Mouse (Mus musculus): Measurements from ENCODE around the gene Itsn2. TPM values are rescaled to one million over a fixed set of nuclear protein-coding genes. Genes with fewer than 3 reads are reported as not detected.
"Not testable (repeated sequence)": the region's sequence is repeated elsewhere in the genome, so short reads cannot be mapped to it uniquely, and the experiment has no call there.

Itsn2 gene
- polyA plus RNA-seq, 1 experiment from 2014 or later = 21.6 TPM

- 93% methylated on average over 14 of the region's 14 CpGs for WGBS
- H3K9ac ChIP-seq = no peak overlapping the region
- no peak overlapping the region for H3K4me3 ChIP-seq
- no peak overlapping the region for H3K27ac ChIP-seq (replicated peaks)
- no peaks in the 10 kb centered on the region for H3K36me3 ChIP-seq
- H3K4me1 ChIP-seq (replicated peaks) = no peaks in the 10 kb centered on the region
- no peak overlapping the region for H3K4me2 ChIP-seq
- ATAC-seq (ENCODE audit: low read depth) = no peak
- H3K9me3 ChIP-seq = no peaks in the 10 kb centered on the region
- no peaks in the 10 kb centered on the region for H3K27me3 ChIP-seq
Observed at GRCm38 (mm10) chr12:4689341-4689740, 96.9 kb downstream of the Itsn2 start.

GRCm38 (mm10) chr12:4691193-4691592 lies 98.8 kb downstream of the Itsn2 start:
- no peaks in the 10 kb centered on the region for H3K9me3 ChIP-seq
- no peaks in the 10 kb centered on the region for H3K36me3 ChIP-seq
- no peak overlapping the region for H3K4me2 ChIP-seq
- ATAC-seq (ENCODE audit: low read depth) = no peak
- H3K27me3 ChIP-seq = no peaks in the 10 kb centered on the region
- H3K4me3 ChIP-seq = no peak overlapping the region
- 83% methylated on average over 3 of the region's 3 CpGs for WGBS
- no peaks in the 10 kb centered on the region for H3K4me1 ChIP-seq (replicated peaks)
- no peak overlapping the region for H3K27ac ChIP-seq (replicated peaks)
- H3K9ac ChIP-seq = no peak overlapping the region

- no peak for ATAC-seq (ENCODE audit: low read depth)
- Histone ChIP-seq H3K36me3 (0 out of 2 replicates have a peak, but pooled peaks cover 7% of the 10 kb centered on the region), H3K4me2 (no peak overlapping the region), H3K9ac (no peak overlapping the region), H3K4me3 (no peak overlapping the region), H3K4me1 (replicated peaks) (no peaks in the 10 kb centered on the region), H3K27me3 (no peaks in the 10 kb centered on the region), H3K27ac (replicated peaks) (no peak overlapping the region), H3K9me3 (no peaks in the 10 kb centered on the region)
- 84% methylated on average over 1 of the region's 1 CpGs for WGBS
Observed at GRCm38 (mm10) chr12:4694534-4694933, 102.1 kb downstream of the Itsn2 start.

GRCm38 (mm10) chr12:4705626-4706025 lies 113.2 kb downstream of the Itsn2 start:
- not testable (repeated sequence) for H3K4me3 ChIP-seq; H3K9me3 ChIP-seq; ATAC-seq (ENCODE audit: low read depth); H3K9ac ChIP-seq; H3K4me2 ChIP-seq; H3K4me1 ChIP-seq (replicated peaks); H3K27ac ChIP-seq (replicated peaks); H3K27me3 ChIP-seq
- WGBS = 82% methylated on average over 6 of the region's 6 CpGs
- peaks cover 40% of the 10 kb centered on the region for H3K36me3 ChIP-seq

- Histone ChIP-seq H3K4me1 (replicated peaks) (no peaks in the 10 kb centered on the region), H3K9me3 (no peaks in the 10 kb centered on the region), H3K27me3 (no peaks in the 10 kb centered on the region), H3K4me2 (no peak overlapping the region), H3K27ac (replicated peaks) (no peak overlapping the region), H3K36me3 (peaks cover 37% of the 10 kb centered on the region), H3K4me3 (no peak overlapping the region), H3K9ac (no peak overlapping the region)
- 91% methylated on average over 5 of the region's 5 CpGs for WGBS
- ATAC-seq (ENCODE audit: low read depth) = no peak
Observed at GRCm38 (mm10) chr12:4706175-4706574, 113.7 kb downstream of the Itsn2 start.

- H3K4me3 ChIP-seq = no peak overlapping the region
- H3K27ac ChIP-seq (replicated peaks) = no peak overlapping the region
- H3K4me2 ChIP-seq = no peak overlapping the region
- no peaks in the 10 kb centered on the region for H3K4me1 ChIP-seq (replicated peaks)
- WGBS = 89% methylated on average over 10 of the region's 10 CpGs
- peaks cover 36% of the 10 kb centered on the region for H3K36me3 ChIP-seq
- H3K27me3 ChIP-seq = no peaks in the 10 kb centered on the region
- no peak for ATAC-seq (ENCODE audit: low read depth)
- H3K9me3 ChIP-seq = no peaks in the 10 kb centered on the region
- H3K9ac ChIP-seq = no peak overlapping the region
Observed at GRCm38 (mm10) chr12:4706901-4707300, 114.5 kb downstream of the Itsn2 start.

GRCm38 (mm10) chr12:4707488-4708017 lies 115.1 kb downstream of the Itsn2 start:
- no peak for ATAC-seq (ENCODE audit: low read depth)
- Histone ChIP-seq H3K36me3 (peaks cover 41% of the 10 kb centered on the region), H3K27me3 (no peaks in the 10 kb centered on the region), H3K4me1 (replicated peaks) (no peaks in the 10 kb centered on the region), H3K27ac (replicated peaks) (no peak overlapping the region), H3K9ac (no peak overlapping the region), H3K4me3 (no peak overlapping the region), H3K9me3 (no peaks in the 10 kb centered on the region), H3K4me2 (no peak overlapping the region)
- 88% methylated on average over 14 of the region's 14 CpGs for WGBS

GRCm38 (mm10) chr12:4708296-4708695 lies 115.9 kb downstream of the Itsn2 start:
- Histone ChIP-seq H3K4me1 (replicated peaks) (no peaks in the 10 kb centered on the region), H3K4me2 (no peak overlapping the region), H3K9me3 (no peaks in the 10 kb centered on the region), H3K36me3 (peaks cover 47% of the 10 kb centered on the region), H3K27me3 (no peaks in the 10 kb centered on the region), H3K27ac (replicated peaks) (no peak overlapping the region), H3K4me3 (no peak overlapping the region), H3K9ac (no peak overlapping the region)
- WGBS = 95% methylated on average over 4 of the region's 4 CpGs
- no peak for ATAC-seq (ENCODE audit: low read depth)

GRCm38 (mm10) chr12:4708881-4709604 lies 116.6 kb downstream of the Itsn2 start:
- Histone ChIP-seq H3K4me1 (replicated peaks) (no peaks in the 10 kb centered on the region), H3K36me3 (peaks cover 48% of the 10 kb centered on the region), H3K9ac (no peak overlapping the region), H3K27me3 (no peaks in the 10 kb centered on the region), H3K4me2 (no peak overlapping the region), H3K4me3 (no peak overlapping the region), H3K9me3 (no peaks in the 10 kb centered on the region), H3K27ac (replicated peaks) (no peak overlapping the region)
- WGBS = 72% methylated on average over 8 of the region's 8 CpGs
- 0 out of 2 replicates have a peak, but pooled peaks have one; percentile 47 for ATAC-seq (ENCODE audit: low read depth)

GRCm38 (mm10) chr12:4709926-4710325 lies 117.5 kb downstream of the Itsn2 start:
- no peak for ATAC-seq (ENCODE audit: low read depth)
- H3K9me3 ChIP-seq = no peaks in the 10 kb centered on the region
- H3K36me3 ChIP-seq = peaks cover 51% of the 10 kb centered on the region
- 89% methylated on average over 7 of the region's 7 CpGs for WGBS
- no peak overlapping the region for H3K4me2 ChIP-seq
- H3K4me3 ChIP-seq = no peak overlapping the region
- H3K9ac ChIP-seq = no peak overlapping the region
- H3K27me3 ChIP-seq = no peaks in the 10 kb centered on the region
- no peaks in the 10 kb centered on the region for H3K4me1 ChIP-seq (replicated peaks)
- no peak overlapping the region for H3K27ac ChIP-seq (replicated peaks)

GRCm38 (mm10) chr12:4713361-4713760 lies 120.9 kb downstream of the Itsn2 start:
- H3K9me3 ChIP-seq = no peaks in the 10 kb centered on the region
- peaks cover 35% of the 10 kb centered on the region for H3K36me3 ChIP-seq
- no peaks in the 10 kb centered on the region for H3K27me3 ChIP-seq
- 80% methylated on average over 4 of the region's 4 CpGs for WGBS
- ATAC-seq (ENCODE audit: low read depth) = no peak
- H3K4me3 ChIP-seq = no peak overlapping the region
- no peak overlapping the region for H3K4me2 ChIP-seq
- no peak overlapping the region for H3K27ac ChIP-seq (replicated peaks)
- H3K4me1 ChIP-seq (replicated peaks) = 0 out of 2 replicates have a peak, but pooled peaks cover 5% of the 10 kb centered on the region
- H3K9ac ChIP-seq = no peak overlapping the region

- WGBS = 86% methylated on average over 10 of the region's 10 CpGs
- H3K4me3 ChIP-seq = no peak overlapping the region
- no peaks in the 10 kb centered on the region for H3K27me3 ChIP-seq
- H3K36me3 ChIP-seq = peaks cover 28% of the 10 kb centered on the region
- no peak overlapping the region for H3K9ac ChIP-seq
- no peak overlapping the region for H3K27ac ChIP-seq (replicated peaks)
- H3K9me3 ChIP-seq = no peaks in the 10 kb centered on the region
- 0 out of 2 replicates have a peak, but pooled peaks cover 5% of the 10 kb centered on the region for H3K4me1 ChIP-seq (replicated peaks)
- H3K4me2 ChIP-seq = no peak overlapping the region
- no peak for ATAC-seq (ENCODE audit: low read depth)
Observed at GRCm38 (mm10) chr12:4715606-4716005, 123.2 kb downstream of the Itsn2 start.

- H3K4me1 ChIP-seq (replicated peaks) = 0 out of 2 replicates have a peak, but pooled peaks cover 5% of the 10 kb centered on the region
- H3K4me3 ChIP-seq = no peak overlapping the region
- H3K9me3 ChIP-seq = no peaks in the 10 kb centered on the region
- no peak overlapping the region for H3K27ac ChIP-seq (replicated peaks)
- no peak overlapping the region for H3K4me2 ChIP-seq
- peaks cover 18% of the 10 kb centered on the region; the same call in 1 of the 2 replicates for H3K36me3 ChIP-seq
- H3K9ac ChIP-seq = no peak overlapping the region
- no peaks in the 10 kb centered on the region for H3K27me3 ChIP-seq
- ATAC-seq (ENCODE audit: low read depth) = peak; percentile 72
- 8% methylated on average over 7 of the region's 7 CpGs for WGBS
Observed at GRCm38 (mm10) chr12:4717417-4717816, 125.0 kb downstream of the Itsn2 start.
